Mouse (Mus musculus) forebrain, postnatal 0 days (tissue): ENCODE data around the gene Elovl1. TPM values are rescaled to one million over a fixed set of nuclear protein-coding genes. Genes with fewer than 3 reads are reported as not detected.

Experiments used
- ATAC-seq: fragments of 200-750 bp; cut with Nextera tagmentation; 2 replicates; pipeline ENCODE4 v1.8.0; 2017; ENCODE audit warnings: mild to moderate bottlenecking, moderate library complexity
- DNase-seq: peaks from one replicate; pipeline ENCODE4 v3.0.0-alpha.2; 2015
- H3K27ac ChIP-seq: fragments of 300-500 bp; sonication (generic); 2 replicates; pipeline ENCODE4 v1.5.1; 2014; ENCODE audit warnings: low read depth, mild to moderate bottlenecking, antibody characterized with exemption, low read length, moderate library complexity, mixed read lengths
- H3K27me3 ChIP-seq: fragments of 300-500 bp; sonication (generic); 2 replicates; pipeline ENCODE4 v1.6.1; 2014; ENCODE audit warnings: mild to moderate bottlenecking, low read length, mixed read lengths; ENCODE audit not compliant: insufficient read depth
- H3K36me3 ChIP-seq: fragments of 300-500 bp; sonication (generic); 2 replicates; pipeline ENCODE4 v1.6.1; 2014; ENCODE audit warnings: mild to moderate bottlenecking, moderate library complexity; ENCODE audit not compliant: insufficient read depth
- H3K4me1 ChIP-seq: fragments of 300-500 bp; sonication (generic); 2 replicates; pipeline ENCODE4 v1.6.1; 2014; ENCODE audit warnings: antibody characterized with exemption; ENCODE audit not compliant: insufficient read depth
- H3K4me2 ChIP-seq: fragments of 300-500 bp; sonication (generic); 2 replicates; pipeline ENCODE4 v1.6.1; 2014; ENCODE audit warnings: low read depth, mild to moderate bottlenecking, moderate library complexity
- H3K4me3 ChIP-seq: fragments of 300-500 bp; sonication (generic); 2 replicates; pipeline ENCODE4 v1.5.1; 2014; ENCODE audit warnings: low read depth, low read length, mixed read lengths
- H3K9ac ChIP-seq: fragments of 300-500 bp; sonication (generic); 2 replicates; pipeline ENCODE4 v1.6.1; 2014; ENCODE audit warnings: mild to moderate bottlenecking
- H3K9me3 ChIP-seq: fragments of 300-500 bp; sonication (generic); 2 replicates; pipeline ENCODE4 v1.6.1; 2016; ENCODE audit warnings: low read length
- CTCF ChIP-seq: sonication (generic); IDR thresholded peaks from 2 replicates; pipeline ENCODE4 v1.5.1; 2016; ENCODE audit warnings: antibody characterized with exemption, control low read depth, low read depth
- WGBS: fragments of 180-500 bp; shearing (Covaris S2); extraction: QIAGEN DNeasy Blood & Tissue Kit; methylation state at CpG from one replicate; pipeline ENCODE4 v1.1.7; 2014; 5-methylcytosine and 5-hydroxymethylcytosine counted together
- polyA plus RNA-seq: library from polyadenylated mRNA; unstranded; fragments of >200 nt; fragmentation: Nextera tagmentation; extraction: Ambion mirVana; gene quantifications from 2 replicates; pipeline ENCODE4 v1.2.1, GENCODE M21; 2015
- total RNA-seq: library from RNA; depleted of rRNA; stranded (reverse); fragments of >200 nt; gene quantifications from 2 replicates; pipeline ENCODE4 v1.2.3, GENCODE M21; 2014

Elovl1 gene
- total and polyA plus RNA-seq, 2 experiments from 2014 or later, result 13.9 to 22.2 TPM

- ATAC-seq (peak; percentile 5; the same call in 1 of the 2 replicates), DNase-seq (no peak)
- H3K4me2 ChIP-seq, result peak overlapping the region; percentile 88
- H3K27ac ChIP-seq, result peak overlapping the region; percentile 31; the same call in 1 of the 2 replicates
- TF ChIP-seq CTCF, result no peak
- H3K27me3 ChIP-seq, result no peaks in the 10 kb centered on the region
- peak overlapping the region; percentile 58 for H3K9ac ChIP-seq
- 52% methylated on average over 15 of the region's 15 CpGs for WGBS
- peak overlapping the region; percentile 46 for H3K4me3 ChIP-seq
- no peaks in the 10 kb centered on the region for H3K9me3 ChIP-seq
- H3K36me3 ChIP-seq, result peaks cover 9% of the 10 kb centered on the region
- peaks cover 18% of the 10 kb centered on the region for H3K4me1 ChIP-seq
Measured at GRCm38 (mm10) chr4:118428531-118429214, 780 bp downstream of the Elovl1 start.

GRCm38 (mm10) chr4:118429215-118429895, 1.5 kb downstream of the Elovl1 start:
- ATAC-seq, result no peak
- Histone ChIP-seq H3K4me2 (no peak overlapping the region), H3K27ac (no peak overlapping the region), H3K4me3 (no peak overlapping the region), H3K9ac (no peak overlapping the region), H3K9me3 (no peaks in the 10 kb centered on the region), H3K27me3 (no peaks in the 10 kb centered on the region), H3K4me1 (peaks cover 18% of the 10 kb centered on the region), H3K36me3 (peaks cover 9% of the 10 kb centered on the region)
- WGBS, result 69% methylated on average over 7 of the region's 7 CpGs
- DNase-seq, result no peak
- TF ChIP-seq CTCF, result no peak

- ATAC-seq, result no peak
- Histone ChIP-seq H3K4me1 (peaks cover 13% of the 10 kb centered on the region), H3K27ac (no peak overlapping the region), H3K9ac (no peak overlapping the region), H3K9me3 (no peaks in the 10 kb centered on the region), H3K27me3 (no peaks in the 10 kb centered on the region), H3K4me3 (no peak overlapping the region), H3K4me2 (no peak overlapping the region), H3K36me3 (peaks cover 9% of the 10 kb centered on the region)
- DNase-seq, result no peak
- TF ChIP-seq CTCF, result no peak
- WGBS, result 71% methylated on average over 8 of the region's 8 CpGs
Measured at GRCm38 (mm10) chr4:118432332-118432731, 4.4 kb downstream of the Elovl1 start.

GRCm38 (mm10) chr4:118436820-118437603, 9.1 kb downstream of the Elovl1 start, which contains the start of gene Cdc20:
TSS of gene Cdc20 (minus strand) at chr4:118437352.
- H3K4me1 ChIP-seq, result peaks cover 5% of the 10 kb centered on the region
- peak within 1 kb of the TSS; percentile 63 for H3K9ac ChIP-seq
- H3K27ac ChIP-seq, result peak within 1 kb of the TSS; percentile 88
- DNase-seq, result peak; percentile 97
- H3K36me3 ChIP-seq, result peaks cover 7% of the 10 kb centered on the region
- TF ChIP-seq CTCF, result peak; percentile 28; the same call in 1 of the 2 replicates
- 2% methylated on average over 66 of the region's 67 CpGs for WGBS
- peak within 1 kb of the TSS; percentile 87 for H3K4me2 ChIP-seq
- H3K27me3 ChIP-seq, result no peaks in the 10 kb centered on the region
- H3K4me3 ChIP-seq, result peak within 1 kb of the TSS; percentile 49
- H3K9me3 ChIP-seq, result no peaks in the 10 kb centered on the region
- peak; percentile 99 for ATAC-seq

GRCm38 (mm10) chr4:118437829-118438253, 9.9 kb downstream of the Elovl1 start:
- ATAC-seq (peak; percentile 3; the same call in 1 of the 2 replicates), DNase-seq (peak; percentile 65)
- H3K4me2 ChIP-seq, result peak overlapping the region; percentile 87
- H3K27me3 ChIP-seq, result no peaks in the 10 kb centered on the region
- peak overlapping the region; percentile 88 for H3K27ac ChIP-seq
- peak overlapping the region; percentile 63 for H3K9ac ChIP-seq
- H3K4me1 ChIP-seq, result peaks cover 5% of the 10 kb centered on the region
- no peaks in the 10 kb centered on the region for H3K9me3 ChIP-seq
- no peaks in the 10 kb centered on the region for H3K36me3 ChIP-seq
- TF ChIP-seq CTCF, result no peak
- WGBS, result 8% methylated on average over 12 of the region's 12 CpGs
- peak overlapping the region; percentile 49 for H3K4me3 ChIP-seq

GRCm38 (mm10) chr4:118445088-118445487, 17.2 kb downstream of the Elovl1 start:
- no peaks in the 10 kb centered on the region for H3K36me3 ChIP-seq
- H3K4me3 ChIP-seq, result no peak overlapping the region
- H3K9ac ChIP-seq, result no peak overlapping the region
- ATAC-seq (no peak), DNase-seq (no peak)
- no peaks in the 10 kb centered on the region for H3K9me3 ChIP-seq
- 0 out of 2 replicates have a peak, but pooled peaks cover 6% of the 10 kb centered on the region for H3K4me1 ChIP-seq
- TF ChIP-seq CTCF, result no peak
- H3K27me3 ChIP-seq, result no peaks in the 10 kb centered on the region
- no peak overlapping the region for H3K27ac ChIP-seq
- no peak overlapping the region for H3K4me2 ChIP-seq
- 74% methylated on average over 10 of the region's 10 CpGs for WGBS
